Mouse (Mus musculus): Measurements from ENCODE around the gene Cwc25.

Cwc25 gene

GRCm38 (mm10) chr11:97697891-97698529, 68.3 kb downstream of the Cwc25 start:
- peak in 1 of 2 experiments; percentile 45 for DNase-seq

- DNase-seq, result no peak
Observed at GRCm38 (mm10) chr11:97697199-97697890, 69.0 kb downstream of the Cwc25 start.

DNA sequence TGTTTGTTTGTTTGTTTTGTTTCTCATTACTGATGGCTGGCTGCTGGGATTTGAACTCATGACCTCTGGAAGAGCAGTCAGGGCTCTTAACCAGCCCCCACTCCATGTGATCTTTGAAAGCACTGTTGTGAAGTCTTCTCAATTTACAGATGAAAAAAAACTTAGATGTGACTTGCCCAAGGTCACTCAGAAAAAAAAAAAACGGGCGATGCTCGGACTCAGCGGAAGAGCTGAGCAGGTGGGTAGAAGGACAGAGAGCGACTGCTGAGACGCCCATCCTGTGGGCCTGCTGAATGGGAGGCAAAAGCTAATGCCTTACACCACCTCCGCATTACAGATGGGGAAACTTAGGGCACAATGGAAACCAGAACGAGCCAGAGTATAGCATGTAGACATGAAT, 69.7 kb downstream of the Cwc25 start:
- no peak for DNase-seq

- peak; percentile 43 to 59 for DNase-seq
Observed at GRCm38 (mm10) chr11:97695712-97696401, 70.5 kb downstream of the Cwc25 start.
